Mouse (Mus musculus): Measurements from ENCODE around the gene Sec11a.
A peak's percentile ranks its signal among the peaks of the same experiment; 100 is the strongest.

Sec11a gene

DNA sequence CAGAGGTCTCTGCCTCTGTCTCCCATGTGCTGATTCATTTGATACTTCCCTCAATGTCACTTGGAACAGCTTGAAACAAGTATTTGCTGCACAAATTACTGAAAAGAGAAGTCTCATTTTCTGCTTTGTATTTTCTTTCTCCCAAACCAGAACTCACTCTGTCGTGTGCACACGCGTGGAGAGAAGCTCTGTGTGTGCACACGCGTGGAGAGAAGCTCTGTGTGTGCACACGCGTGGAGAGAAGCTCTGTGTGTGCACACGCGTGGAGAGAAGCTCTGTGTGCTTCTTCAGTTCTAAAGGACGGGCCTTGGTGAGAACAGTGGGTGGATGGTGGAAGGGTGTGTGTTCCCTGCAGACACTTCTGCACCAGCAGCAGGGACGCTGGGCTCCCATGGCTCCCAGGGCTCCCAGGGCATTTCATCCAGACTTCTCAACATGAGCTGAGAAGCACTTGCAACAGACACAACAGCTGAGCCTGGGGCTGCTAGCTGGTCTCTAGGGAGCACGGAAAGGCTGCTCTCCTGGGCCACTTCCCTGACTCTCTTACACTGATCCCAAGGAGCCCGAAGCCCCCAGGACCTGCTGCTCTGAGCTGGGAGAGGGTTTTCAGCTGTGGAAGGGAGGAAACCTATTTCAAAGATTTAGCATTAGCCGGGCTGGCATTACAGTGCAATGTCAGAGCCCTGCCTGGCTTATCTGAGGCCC is 52.6 kb downstream of the Sec11a start:
- DNase-seq: no peak

- DNase-seq: no peak
These were observed 53.4 kb downstream of the Sec11a start for GRCm38 (mm10) chr7:80894196-80894595.

DNA sequence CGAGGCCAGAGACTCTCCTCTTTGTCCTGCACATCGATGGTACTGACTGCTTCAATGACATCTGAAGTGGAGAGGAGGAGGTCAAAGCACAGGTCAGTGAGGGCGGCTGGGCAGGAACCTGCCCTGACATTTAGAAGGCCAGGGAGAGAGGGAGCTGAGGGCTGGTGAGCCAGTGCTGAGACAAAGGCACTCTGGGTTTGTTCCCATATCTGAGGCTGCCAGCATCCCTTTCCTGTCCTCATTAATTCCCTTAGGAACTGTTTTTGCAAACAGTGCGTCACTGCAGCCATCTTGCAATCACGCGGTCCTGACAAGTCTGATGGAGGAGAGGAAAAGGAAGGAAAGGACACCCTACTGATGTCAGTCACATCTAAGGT is 53.8 kb downstream of the Sec11a start:
- no peak for DNase-seq

GRCm38 (mm10) chr7:80893086-80893752 is 54.4 kb downstream of the Sec11a start:
- no peak for DNase-seq

GRCm38 (mm10) chr7:80889841-80890241 is 57.7 kb downstream of the Sec11a start:
- no peak for DNase-seq

DNA sequence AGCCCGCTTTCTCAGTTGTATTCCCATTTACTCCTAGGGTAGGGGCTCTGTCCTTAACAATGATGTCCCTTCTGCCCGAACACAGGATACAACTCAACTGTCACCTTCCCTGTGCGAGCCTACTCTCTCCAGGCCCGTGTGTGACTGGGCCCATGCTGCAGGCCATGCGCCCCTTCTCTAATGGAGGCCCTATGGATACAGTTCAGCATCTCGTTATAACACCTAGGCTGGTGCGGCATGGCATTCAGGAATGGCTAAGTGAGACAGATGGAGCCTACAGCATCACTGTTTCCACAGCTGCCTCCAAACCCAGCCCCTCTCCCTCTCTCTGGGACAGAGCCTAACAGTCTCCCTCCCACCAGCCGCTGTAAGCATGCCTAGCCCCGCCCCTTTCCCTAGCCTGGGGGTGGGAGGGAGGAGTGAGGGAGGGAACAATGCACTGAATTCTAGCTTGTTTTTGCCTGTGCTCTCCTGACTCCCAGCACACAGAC is 58.5 kb downstream of the Sec11a start:
- DNase-seq: peak; percentile 87

GRCm38 (mm10) chr7:80888595-80888994 is 59.0 kb downstream of the Sec11a start:
- no peak for DNase-seq

DNA sequence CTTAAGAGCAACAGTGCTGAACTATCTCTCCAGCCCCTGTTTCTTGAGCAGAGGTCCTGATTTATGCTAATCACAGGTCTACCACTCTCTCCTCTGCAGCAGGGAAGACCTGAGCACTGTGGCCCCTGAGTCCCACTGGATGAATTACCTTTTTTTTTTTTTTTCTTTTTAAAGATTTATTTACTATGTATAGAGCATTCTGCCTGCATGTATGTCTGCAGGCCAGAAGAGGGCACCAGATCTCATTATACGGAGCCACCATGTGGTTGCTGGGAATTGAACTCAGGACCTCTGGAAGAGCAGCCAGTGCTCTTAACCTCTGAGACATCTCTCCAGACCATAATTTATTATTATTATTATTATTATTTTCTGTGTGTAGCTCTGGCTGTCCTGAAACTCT is 61.9 kb downstream of the Sec11a start:
- DNase-seq: no peak

GRCm38 (mm10) chr7:80882830-80883505 is 64.6 kb downstream of the Sec11a start:
- DNase-seq: peak; percentile 90

DNA sequence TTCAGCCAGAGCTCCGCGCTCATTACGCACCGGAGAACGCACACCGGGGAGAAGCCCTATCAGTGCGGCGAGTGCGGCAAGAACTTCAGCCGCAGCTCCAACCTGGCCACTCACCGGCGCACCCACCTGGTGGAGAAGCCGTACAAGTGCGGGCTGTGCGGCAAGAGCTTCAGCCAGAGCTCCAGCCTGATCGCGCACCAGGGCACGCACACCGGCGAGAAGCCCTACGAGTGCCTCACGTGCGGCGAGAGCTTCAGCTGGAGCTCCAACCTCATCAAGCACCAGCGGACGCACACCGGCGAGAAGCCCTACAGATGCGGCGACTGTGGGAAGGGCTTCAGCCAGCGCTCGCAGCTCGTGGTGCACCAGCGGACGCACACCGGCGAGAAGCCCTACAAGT is 71.9 kb downstream of the Sec11a start:
- no peak for DNase-seq

GRCm38 (mm10) chr7:80873631-80874030 is 73.9 kb downstream of the Sec11a start:
- no peak for DNase-seq

GRCm38 (mm10) chr7:80873038-80873437 is 74.5 kb downstream of the Sec11a start:
- no peak for DNase-seq

- no peak for DNase-seq
These were observed 78.9 kb downstream of the Sec11a start for GRCm38 (mm10) chr7:80868686-80869085.

DNA sequence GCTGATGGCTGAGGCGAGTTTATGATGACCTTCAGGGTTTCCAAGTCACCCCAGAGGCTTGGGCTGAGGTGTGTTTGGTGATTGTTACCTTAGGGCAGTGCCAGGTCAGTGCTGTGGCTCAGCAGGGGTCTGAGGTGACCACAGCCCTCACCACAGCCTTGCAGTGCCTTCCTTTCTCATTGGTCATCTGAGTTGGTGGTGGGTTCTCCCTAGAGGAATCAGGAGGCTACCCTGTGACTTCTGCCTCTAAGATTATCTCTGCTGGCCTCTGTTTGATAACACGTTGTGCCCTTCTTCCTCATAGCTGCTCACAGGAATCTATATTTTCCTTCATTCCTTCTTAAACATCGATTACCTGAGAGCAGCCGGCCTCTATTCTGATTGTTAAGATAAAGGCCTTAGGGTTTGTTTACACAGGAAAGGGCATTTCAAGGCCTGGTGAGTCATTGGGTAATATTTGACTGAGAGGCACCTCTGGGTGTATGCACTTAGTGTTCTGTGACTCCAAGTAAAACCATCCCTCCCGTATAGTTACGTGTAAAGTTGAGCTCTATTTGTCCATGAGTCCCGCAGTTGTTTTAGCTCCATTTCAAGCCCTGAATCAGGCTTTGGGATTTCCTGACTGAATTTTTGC is 80.9 kb downstream of the Sec11a start:
- no peak for DNase-seq

GRCm38 (mm10) chr7:80865521-80865920 is 82.1 kb downstream of the Sec11a start:
- no peak for DNase-seq

DNA sequence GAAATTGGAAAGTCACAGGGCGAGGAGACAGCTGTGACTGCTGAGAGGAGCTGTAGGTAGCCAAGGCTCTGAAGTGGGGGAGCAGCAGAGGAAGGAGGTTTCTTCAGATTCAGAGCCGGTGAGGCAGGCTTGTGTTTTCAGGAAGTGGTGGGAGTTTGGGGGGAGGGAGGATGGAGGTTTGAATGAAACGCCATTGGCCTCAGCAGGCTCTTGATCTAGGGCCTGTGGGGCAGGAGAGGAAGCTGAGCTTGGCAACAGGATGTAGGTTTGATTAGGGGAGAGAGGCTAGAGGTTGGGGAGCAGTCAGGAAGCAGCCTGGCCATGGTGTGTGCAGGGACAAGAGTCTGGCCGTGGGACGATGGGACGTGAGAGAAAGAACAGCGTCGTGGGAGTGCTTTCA is 82.7 kb downstream of the Sec11a start:
- no peak for DNase-seq

GRCm38 (mm10) chr7:80864151-80864550 is 83.4 kb downstream of the Sec11a start:
- no peak for DNase-seq

DNA sequence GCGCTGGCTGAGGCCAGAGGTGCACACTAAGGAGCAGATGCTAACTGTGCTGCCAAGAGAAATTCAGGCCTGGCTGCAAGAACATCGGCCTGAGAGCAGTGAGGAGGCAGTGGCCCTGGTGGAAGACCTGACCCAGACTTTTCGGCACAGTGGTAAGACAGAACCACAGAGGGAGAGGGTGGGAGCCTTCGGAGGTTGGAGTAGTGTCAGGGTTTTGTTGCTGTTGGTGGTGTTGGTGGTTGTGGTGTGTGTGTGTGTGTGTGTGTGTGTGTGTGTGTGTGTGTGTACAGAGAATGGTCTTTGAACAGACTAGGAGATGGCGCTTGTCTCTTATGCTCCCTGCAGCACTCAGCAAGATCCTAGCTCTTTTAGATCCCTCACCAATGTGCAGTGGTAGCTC is 84.1 kb downstream of the Sec11a start:
- DNase-seq: no peak

- DNase-seq: peak; percentile 30
These were observed 85.1 kb downstream of the Sec11a start for GRCm38 (mm10) chr7:80862475-80862874.

- peak; percentile 98 for DNase-seq
These were observed 86.8 kb downstream of the Sec11a start, which contains the start of gene Zscan2 for GRCm38 (mm10) chr7:80860729-80861274. Zscan2 (plus strand) TSS chr7:80860920.

DNA sequence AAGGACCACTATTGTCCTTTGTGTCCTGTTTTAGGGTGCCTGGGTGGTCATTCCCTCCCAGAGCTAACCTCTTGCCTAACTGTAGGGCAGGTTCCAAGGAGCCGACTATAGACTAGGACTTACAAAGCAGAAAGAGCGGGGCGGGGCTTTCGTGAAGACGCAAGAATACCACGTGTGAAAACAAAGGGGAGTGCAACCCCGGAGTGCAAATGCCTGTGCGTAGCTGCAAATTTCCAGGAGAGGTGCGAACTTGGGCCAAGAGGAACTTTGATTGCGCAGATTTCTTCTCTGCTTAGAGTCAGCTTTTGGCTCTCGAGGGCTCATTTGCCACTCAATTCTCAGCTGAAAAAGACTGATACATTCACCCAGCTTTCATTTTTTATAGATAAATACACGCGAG is 87.4 kb downstream of the Sec11a start:
- DNase-seq: peak; percentile 75

DNA sequence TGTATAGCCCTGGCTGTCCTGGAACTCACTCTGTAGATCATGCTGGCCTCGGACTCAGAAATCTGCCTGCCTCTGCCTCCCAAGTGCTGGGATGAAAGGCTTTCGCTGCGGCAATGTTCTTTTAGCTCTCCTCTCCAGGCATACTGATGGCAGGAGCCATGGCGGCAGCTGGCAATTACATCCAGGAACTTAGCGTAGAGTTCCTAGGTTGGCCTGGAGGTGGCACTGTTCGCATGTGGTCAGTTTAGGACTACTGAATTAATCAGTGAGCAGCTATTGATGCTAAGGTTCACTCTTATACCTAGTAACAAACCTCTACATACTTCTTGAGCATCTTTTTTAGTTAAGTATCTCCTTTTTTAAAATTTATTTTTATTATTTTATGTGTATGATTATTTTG is 90.4 kb downstream of the Sec11a start:
- peak; percentile 83 for DNase-seq

GRCm38 (mm10) chr7:80855316-80855715 is 92.3 kb downstream of the Sec11a start:
- DNase-seq: no peak

Measured in retina, postnatal 1 day (tissue).